Mouse (Mus musculus): Measurements from ENCODE around the gene Dgkg. TPM values are rescaled to one million over a fixed set of nuclear protein-coding genes. Genes with fewer than 3 reads are reported as not detected.

Gene Dgkg
- total RNA-seq, 2 experiments from 2014 or later: 18.9 to 21.5 TPM

DNA sequence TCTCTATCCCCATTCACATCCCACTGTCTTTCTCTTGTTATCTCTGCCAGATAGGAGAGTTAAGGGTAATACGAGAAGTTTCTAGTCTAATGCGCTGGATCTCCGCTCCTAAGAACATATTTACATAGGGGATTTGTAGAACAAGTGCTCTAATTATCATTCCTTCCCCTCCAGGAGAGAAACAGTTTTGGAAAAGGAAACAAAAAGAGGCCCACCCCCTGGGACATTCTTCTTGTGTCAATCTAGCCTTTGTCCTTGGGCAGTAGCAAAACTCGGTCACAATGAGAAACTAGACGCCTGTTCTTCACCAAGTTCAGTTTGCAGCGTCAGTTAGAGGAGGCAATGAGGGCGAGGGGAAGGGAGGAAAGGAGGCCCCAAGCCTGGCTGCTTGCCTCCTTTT lies 214.8 kb downstream of the Dgkg start:
- intact Hi-C loops (cut with DNase I): no loop called here
- no peak for DNase-seq

DNA sequence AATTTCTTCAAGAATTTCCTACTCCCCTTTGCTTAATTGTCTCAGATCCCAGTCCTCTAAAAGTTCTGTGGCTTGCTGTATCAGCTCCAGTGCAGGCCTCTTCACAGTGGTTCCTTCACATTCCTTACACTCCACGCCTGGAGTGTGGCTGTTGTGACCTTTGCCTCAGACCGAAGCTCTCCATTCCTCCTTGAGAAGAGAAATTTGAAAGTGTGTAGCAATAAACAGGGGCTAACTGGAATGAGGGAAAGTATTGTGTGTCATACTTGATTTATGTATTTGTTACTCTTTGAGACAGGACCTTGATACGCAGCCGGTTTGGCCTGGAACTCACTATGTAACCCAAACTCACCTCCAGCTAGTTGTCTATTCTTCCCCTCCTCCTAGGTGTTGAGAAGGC lies 215.7 kb downstream of the Dgkg start:
- intact Hi-C loops (cut with DNase I): no loop called here
- DNase-seq: no peak

DNA sequence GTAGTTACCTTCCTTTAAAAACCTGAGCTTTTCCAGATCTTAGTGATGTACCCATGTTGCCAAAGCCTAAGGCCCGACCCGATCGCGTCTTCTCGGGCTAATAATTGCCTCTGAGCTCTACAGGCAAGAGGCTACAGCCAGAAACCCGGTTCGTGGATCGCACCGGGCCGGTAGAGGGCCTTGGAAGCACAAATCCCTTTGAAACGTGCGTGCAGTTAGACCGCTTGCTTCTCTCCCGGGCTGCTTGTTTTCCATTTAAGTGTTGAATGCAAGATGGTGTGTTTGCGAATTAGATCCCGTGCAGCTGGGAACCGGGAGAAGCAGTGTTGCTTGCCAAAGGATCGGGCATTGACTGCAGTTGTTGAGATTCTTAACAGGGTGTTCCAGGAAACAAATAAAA lies 216.8 kb downstream of the Dgkg start:
- peak; percentile 61 for DNase-seq
- intact Hi-C loops (cut with DNase I): no loop called here

DNA sequence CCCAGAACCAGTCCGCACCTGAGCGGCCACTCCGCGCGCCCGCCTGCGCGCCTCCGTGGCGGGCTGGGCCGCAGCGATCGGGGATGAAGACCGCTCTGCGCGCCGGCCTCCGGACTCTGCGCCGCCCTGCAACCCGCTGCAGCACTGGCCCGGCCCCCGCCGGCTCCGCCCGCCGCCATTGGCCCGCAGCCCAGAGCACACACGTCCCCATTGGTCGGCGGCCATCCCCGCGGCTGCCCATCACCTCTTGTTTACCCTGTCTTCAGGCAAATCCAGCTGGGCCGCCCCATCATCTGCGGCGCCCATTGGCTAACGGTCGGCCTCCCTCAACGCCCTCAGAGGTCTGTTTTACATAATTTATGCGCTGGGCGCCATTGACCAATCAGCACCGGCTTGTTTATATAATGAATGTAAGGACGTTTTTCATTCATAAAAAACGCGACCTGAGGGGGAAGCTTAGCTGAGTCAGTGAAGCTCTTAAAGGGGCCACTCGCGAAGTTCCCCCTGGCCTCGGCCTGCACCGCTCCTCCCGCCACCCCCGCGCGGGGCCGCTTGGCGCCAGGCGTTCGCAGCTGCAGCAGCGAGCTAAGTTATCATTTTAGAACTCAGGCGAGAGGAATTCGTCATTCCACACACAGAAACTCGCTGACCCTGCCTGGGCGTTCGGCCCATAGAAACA lies 217.4 kb downstream of the Dgkg start, which contains the start of gene Etv5:
Etv5 (minus strand) TSS at position 221 of the 679 bp plus-strand sequence.
- intact Hi-C loops (cut with DNase I): loop anchor here (5.0 to 10.0 kb wide), 2 partner anchors 108 to 125 kb away; no protein-coding TSS in a partner anchor
- peak; percentile 100 for DNase-seq

DNA sequence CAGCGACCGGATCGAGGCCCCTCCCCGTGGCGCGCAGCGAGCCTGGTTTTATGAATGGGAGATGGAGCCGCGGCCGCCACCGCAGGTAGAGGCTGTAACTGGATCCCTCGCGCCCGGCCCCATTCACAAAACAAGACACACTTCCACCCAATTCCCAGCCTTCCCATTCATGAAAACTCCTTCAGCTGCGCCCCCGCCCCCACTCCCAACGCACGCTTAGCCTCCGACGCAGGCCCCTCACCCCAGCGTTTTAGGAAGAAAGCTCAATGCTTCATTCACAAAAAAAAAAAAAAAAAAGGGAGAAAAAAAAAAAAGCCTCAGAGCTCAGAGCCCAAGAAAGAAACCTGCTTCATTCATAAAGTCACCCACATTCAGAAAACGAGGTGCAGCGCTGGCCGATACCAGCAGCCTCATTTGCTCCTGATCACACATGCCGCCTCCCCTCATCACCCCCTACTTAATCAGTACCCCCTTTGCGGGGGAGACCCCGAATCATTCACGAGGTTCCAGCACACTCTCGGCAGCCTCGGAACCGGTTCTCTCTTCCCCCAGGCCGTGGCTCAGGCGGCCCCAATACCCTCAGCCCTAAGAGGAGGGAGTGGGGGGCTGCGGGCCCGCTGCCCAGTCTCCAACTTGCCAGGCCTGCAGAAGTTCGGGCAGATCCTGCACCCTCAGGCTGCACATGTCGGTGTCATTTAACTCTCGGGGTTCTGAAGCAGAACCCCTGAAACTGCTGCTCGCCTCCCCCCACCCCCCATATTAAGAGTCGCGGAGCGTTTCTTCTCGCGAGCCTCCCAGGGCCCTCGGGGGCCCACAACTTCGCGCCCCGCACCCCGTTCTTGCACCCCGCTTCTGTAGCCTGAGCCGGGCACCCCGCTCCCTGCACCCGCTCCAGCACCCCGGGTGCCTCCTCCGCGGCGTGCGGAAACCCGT lies 218.3 kb downstream of the Dgkg start:
- intact Hi-C loops (cut with DNase I): loop anchor here (5.0 to 10.0 kb wide), 2 partner anchors 109 to 124 kb away; no protein-coding TSS in a partner anchor
- peak; percentile 90 for DNase-seq

DNA sequence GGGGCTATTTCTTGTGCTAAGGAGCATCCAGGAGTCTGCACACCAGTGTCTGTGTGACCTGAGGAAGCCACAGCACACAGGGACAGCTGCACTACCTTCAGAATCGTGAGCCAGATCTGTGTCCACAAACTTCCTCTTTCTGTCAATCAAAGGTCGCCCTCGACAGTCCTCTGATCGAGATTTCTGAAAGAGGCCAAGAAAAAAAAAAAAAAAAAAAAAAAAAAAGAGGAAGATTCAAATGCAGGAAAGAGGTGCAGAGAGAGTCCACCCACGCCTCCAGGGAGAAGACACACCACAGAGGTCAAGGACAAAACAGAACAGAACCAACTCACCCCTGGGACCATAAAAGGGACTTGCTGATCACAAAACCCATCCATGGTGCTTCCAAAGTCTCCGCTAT lies 220.9 kb downstream of the Dgkg start:
- DNase-seq: no peak
- intact Hi-C loops (cut with DNase I): loop anchor here (5.0 to 10.0 kb wide), 2 partner anchors 111 to 121 kb away; no protein-coding TSS in a partner anchor

DNA sequence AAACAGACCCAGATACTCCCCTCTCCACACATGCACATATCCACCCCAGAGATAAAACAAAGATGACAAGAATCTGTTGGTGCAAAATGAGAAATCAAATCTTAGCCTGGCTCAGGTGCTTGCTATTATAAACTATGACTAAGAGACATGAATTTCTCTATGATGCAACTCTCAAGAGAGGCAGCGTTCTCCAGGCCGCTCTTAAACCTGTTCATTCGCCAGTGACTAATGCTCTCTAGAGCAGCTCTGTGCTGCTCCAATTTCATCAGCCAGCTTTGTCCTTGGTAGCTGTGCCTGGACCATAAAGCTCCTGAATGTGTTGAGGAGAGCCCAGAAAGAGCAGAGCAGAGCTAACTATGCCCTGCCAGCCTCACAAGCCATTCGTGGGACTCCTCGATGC lies 222.5 kb downstream of the Dgkg start:
- no peak for DNase-seq
- intact Hi-C loops (cut with DNase I): loop anchor here (10.0 kb wide), 1 partner anchor 120 kb away; no protein-coding TSS in a partner anchor

DNA sequence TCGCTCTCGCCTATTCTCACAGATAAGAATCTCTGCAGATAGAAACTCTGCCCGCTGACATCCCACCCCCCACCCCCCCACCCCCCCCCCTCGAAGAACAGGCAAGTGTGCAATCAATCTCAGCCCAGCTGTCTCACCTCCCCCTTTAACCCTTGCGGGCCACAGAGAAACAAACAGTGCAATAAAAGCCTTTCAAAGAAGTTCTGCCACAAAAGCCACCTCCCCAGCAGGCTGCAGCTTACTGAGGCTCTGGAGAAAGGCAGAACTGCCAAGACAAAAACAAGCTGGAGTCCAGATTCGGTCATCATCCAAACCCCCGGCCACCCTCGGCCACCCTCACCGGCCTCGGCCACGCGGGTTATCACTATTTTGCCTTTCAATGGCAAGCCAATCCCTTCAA lies 223.1 kb downstream of the Dgkg start:
- intact Hi-C loops (cut with DNase I): loop anchor here (10.0 kb wide), 1 partner anchor 119 kb away; no protein-coding TSS in a partner anchor
- DNase-seq: no peak

DNA sequence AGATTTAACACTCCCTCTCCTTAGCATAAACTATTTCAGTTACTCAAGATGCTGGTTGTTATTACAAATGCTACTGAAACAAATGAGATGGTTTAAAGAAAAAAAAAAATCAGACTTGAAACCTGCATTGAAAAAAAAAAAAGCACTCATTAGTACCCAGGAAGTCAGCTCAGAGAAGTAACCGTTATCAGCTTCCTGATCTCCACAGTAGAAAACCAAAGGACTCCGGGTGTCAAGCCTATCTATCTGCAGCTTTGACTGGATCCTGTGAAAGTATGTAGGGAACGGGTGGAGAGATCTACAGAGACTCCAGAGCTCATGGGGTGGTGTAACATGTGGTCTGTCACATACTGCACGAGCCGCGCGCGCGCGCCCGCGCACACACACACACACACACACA lies 225.2 kb downstream of the Dgkg start:
- intact Hi-C loops (cut with DNase I): loop anchor here (10.0 kb wide), 1 partner anchor 117 kb away; no protein-coding TSS in a partner anchor

DNA sequence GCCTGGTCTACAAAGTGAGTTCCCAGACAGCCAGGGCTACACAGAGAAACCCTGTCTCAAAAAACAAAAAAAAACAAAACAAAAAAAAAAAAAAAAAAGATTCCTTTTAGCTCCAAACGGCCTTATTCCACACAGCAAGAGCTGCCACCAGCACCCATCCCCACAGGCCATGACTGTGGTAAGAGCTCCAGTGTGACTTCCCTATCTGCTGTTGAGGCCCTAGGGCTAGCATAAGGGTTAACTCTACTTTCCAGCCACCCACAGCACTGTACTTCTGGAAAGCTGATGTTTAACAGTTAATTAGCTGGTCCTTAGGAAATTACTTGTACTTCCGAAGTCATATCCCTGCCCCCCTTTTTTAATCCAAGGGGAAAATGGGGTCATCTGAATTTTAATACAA lies 225.7 kb downstream of the Dgkg start:
- intact Hi-C loops (cut with DNase I): loop anchor here (10.0 kb wide), 1 partner anchor 117 kb away; no protein-coding TSS in a partner anchor

More for the DNA sequence above, 225.2 kb downstream of the Dgkg start:
- no peak for DNase-seq

DNA sequence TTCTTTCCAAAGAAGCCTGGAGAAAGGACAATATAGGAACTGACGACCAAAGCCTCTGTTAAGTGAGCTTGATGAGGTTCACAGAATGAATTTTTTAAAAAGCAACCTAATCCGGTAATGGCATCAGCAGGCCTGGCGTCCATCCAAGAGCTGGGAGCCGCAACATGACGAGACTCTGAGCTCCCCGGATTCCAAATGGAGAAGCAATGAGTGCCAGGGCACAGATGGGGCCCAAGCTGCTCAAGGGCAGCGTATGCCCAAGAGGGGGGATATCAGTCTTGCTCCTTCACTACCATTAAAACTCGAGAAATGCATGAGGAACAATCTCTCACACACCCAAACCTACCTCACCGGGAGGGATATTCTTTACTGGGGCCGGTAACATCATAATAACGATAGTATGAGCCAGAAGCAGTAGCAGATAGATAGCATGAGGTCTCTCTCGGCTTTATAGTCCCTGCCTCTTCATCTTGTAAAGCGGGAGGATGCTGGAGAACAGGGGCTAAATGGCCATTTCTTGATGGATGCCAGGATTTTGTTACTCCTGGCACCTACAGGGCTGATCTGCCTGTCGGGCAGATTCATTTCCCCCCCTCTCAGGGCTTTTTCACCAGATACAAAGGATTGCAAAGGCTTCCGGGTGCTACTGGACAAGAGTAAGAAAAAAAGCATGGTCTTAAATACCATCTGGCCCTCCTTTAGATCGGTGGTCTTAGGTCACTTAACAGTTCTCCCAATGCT lies 226.6 kb downstream of the Dgkg start:
- peak; percentile 94 for DNase-seq
- intact Hi-C loops (cut with DNase I): loop anchor here (10.0 kb wide), 1 partner anchor 116 kb away; no protein-coding TSS in a partner anchor

More for the DNA sequence above, 225.7 kb downstream of the Dgkg start:
- DNase-seq: no peak

DNA sequence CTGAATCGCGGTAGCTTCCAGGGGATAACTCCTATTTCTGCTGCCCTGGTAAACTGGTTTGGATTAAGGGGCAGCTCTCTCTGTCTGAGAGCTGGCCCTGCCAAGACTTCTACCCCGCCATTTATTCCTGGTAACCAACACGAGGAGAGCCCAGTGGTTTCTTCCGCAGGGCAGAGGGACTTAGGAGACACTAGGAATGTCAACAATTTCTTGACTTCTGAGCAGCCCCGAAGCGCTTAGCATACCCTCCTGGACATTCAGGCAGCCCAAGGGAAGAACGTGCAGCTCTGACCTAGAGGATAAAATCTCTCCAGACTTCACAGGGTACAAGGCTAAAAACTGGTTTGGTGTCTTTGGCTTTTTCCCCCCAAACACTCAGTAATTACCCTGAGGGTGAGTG lies 227.6 kb downstream of the Dgkg start:
- no peak for DNase-seq
- intact Hi-C loops (cut with DNase I): loop anchor here (10.0 kb wide), 1 partner anchor 95 kb away; no protein-coding TSS in a partner anchor

DNA sequence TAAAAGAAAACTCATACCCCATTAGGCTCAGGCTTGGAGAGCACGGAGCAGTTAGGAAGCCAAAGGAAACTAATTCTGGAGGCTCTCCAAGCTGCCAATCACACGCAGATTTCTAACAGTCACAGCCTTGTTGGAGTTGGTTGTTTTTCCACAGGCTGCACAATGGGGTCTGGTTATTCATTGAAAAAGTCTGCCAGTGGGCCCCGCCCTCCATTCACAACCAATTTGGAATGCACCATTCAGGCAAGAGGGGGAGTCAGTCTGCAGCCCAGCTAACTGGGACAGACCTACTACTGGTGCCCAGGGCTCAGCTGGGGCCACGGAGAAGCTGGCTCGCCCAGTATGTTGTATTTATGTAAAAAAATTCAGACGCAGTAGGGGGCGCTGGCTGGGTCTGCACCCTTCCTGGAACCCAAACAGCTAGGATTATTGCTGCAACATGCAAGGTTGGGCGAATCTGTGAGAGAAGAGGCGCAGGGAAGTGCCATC lies 228.1 kb downstream of the Dgkg start:
- DNase-seq: peak; percentile 94
- intact Hi-C loops (cut with DNase I): loop anchor here (10.0 kb wide), 1 partner anchor 94 kb away; no protein-coding TSS in a partner anchor

DNA sequence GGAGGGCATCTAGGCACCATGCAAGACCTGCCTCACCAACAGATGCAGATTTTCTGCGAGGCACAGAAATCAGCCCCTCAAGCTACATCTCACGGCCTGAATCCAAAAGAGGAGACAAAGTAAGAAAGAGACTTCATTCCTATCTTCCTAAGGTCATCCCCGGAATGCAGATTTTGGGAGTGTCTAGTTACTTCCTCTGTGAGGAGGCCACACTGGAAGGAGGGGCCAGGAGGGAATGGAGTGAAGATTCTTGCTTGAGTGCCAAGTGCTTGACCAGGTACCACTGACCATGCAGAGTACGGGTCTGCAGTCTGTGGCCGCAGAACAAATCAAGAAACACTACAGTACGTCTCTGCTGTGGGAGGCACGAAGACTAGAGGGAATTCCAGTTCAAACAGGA lies 230.2 kb downstream of the Dgkg start:
- intact Hi-C loops (cut with DNase I): loop anchor here (10.0 kb wide), 1 partner anchor 92 kb away; no protein-coding TSS in a partner anchor
- DNase-seq: no peak

DNA sequence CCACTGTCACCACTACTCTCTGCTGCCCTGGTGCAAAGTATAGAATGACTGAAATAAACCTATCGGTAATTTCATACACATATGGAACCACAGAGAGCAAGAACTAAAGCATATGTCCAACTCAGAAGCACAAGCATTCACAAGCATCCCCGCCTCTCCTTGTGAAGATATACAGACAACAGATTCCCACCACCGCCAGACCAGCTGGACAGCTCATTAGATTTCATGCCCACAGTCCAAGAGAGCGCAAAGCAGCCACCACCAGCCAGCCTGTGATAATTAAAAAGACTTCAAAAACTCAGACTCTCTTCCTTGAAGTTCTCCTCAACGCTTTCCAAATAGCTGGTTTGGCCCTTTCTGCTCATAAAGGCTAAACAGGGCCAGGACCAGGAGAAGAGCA lies 234.8 kb downstream of the Dgkg start:
- intact Hi-C loops (cut with DNase I): loop anchor here (10.0 kb wide), 1 partner anchor 87 kb away; no protein-coding TSS in a partner anchor
- no peak for DNase-seq

Small RNA genes within 50 kb of the gene (microRNA-seq; reads per million reads assigned to microRNA genes)
- gene Mir6362 (not detected), gene Mir8095 (not detected)

Other genes with a start within 250 kb of the Dgkg start
- 10 to 100 TPM; 24.8 to 28.4 TPM for gene Etv5, start 217.5 kb downstream of the Dgkg start, total RNA-seq (2021)
- gene Crygs, start 154.4 kb upstream of the Dgkg start, total RNA-seq (2021): not detected
- gene Tbccd1, start 200.4 kb upstream of the Dgkg start, total RNA-seq (2021): 10 to 100 TPM; 10.9 to 11.8 TPM
- 10 to 100 TPM; 59.3 to 61.4 TPM for gene Dnajb11, start 200.6 kb upstream of the Dgkg start, total RNA-seq (2021)
- gene Ahsg, start 234.1 kb upstream of the Dgkg start, total RNA-seq (2021): not detected

All from left cerebral cortex, postnatal 4 days (tissue).